Mouse (Mus musculus): ENCODE data around the gene Itga4.

- TF ChIP-seq CTCF (conservative IDR thresholded peaks at IDR 0.05; ENCODE audit: insufficient read depth, insufficient read length, low read depth, low read length) (no peak), POLR2A (IDR thresholded peaks at IDR 0.05; ENCODE audit: low read depth, low read length) (no peak)
These were observed 116.9 kb downstream of the Itga4 start for GRCm38 (mm10) chr2:79372154-79372467.

Data from kidney, adult 2 months (tissue).